Mouse (Mus musculus) olfactory bulb, adult 2 months (tissue): ENCODE data around the gene Slc15a3.

Experiments
- CTCF ChIP-seq: fragments of 200-500 bp; IDR thresholded peaks from 2 replicates; pipeline ENCODE4 v1.5.1; 2012; ENCODE audit warnings: low read depth, mild to moderate bottlenecking, low read length, moderate library complexity; ENCODE audit not compliant: insufficient read depth
- POLR2A ChIP-seq: fragments of 200-500 bp; IDR thresholded peaks from 2 replicates; pipeline ENCODE4 v1.6.1; 2012; ENCODE audit warnings: mild to moderate bottlenecking, low read depth, low read length, moderate library complexity; ENCODE audit not compliant: insufficient read depth

- TF ChIP-seq CTCF (no peak), POLR2A (no peak)
These were observed 31.9 kb downstream of the Slc15a3 start for GRCm38 (mm10) chr19:10871328-10871961.
